Comparison of ENCODE assay signal across 8 mouse cellular contexts in genomic region chr11:76924759-76925236, GRCm38 (mm10). TPM values are rescaled to one million over a fixed set of nuclear protein-coding genes. Genes with fewer than 3 reads are reported as not detected.
DNase-seq lines count a peak whose midpoint lies in the region; ATAC-seq and TF ChIP-seq lines count a peak whose summit lies in the region.

Blmh (plus strand) TSS chr11:76924809.

- H3K27ac ChIP-seq in hindbrain, embryonic 16.5 days (ENCODE audit: low read depth, low read length) = no peak within 1 kb of the TSS
- no peak within 1 kb of the TSS for H3K27ac ChIP-seq in liver, embryonic 14.5 days
- H3K27ac ChIP-seq in olfactory bulb, adult 2 months (ENCODE audit: insufficient read depth, low read depth, low read length) = no peak within 1 kb of the TSS

- WGBS in hindbrain, embryonic 16.5 days = 86% methylated on average over 6 of the region's 6 CpGs
- 54% methylated on average over 6 of the region's 6 CpGs for WGBS in liver, embryonic 14.5 days (ENCODE audit: insufficient replicate concordance)
- WGBS in olfactory bulb, adult 2 months = 33% methylated on average over 6 of the region's 6 CpGs

- TF ChIP-seq CTCF in Patski (IDR thresholded peaks at IDR 0.05) = no peak
- TF ChIP-seq CTCF in liver, embryonic 14.5 days (IDR thresholded peaks at IDR 0.05; ENCODE audit: low read depth) = no peak
- no peak for TF ChIP-seq CTCF in olfactory bulb, adult 2 months (IDR thresholded peaks at IDR 0.05; ENCODE audit: insufficient read depth, low read depth, low read length)

- no peak within 1 kb of the TSS for H3K4me3 ChIP-seq in hindbrain, embryonic 16.5 days (ENCODE audit: low read length)
- H3K4me3 ChIP-seq in liver, embryonic 14.5 days (ENCODE audit: insufficient read depth in 1 of 2, low read depth in 2 of 2, low read length in 2 of 2) = no peak within 1 kb of the TSS
- no peak within 1 kb of the TSS for H3K4me3 ChIP-seq in olfactory bulb, adult 2 months (ENCODE audit: insufficient read depth, low read depth, low read length)

- H3K36me3 ChIP-seq in hindbrain, embryonic 16.5 days (ENCODE audit: control insufficient read depth, insufficient read depth, low read length) = no peaks in the 10 kb centered on the region
- no peaks in the 10 kb centered on the region for H3K36me3 ChIP-seq in liver, embryonic 14.5 days (replicated peaks; ENCODE audit: control insufficient read depth, insufficient read depth, low read depth)

- no peak within 1 kb of the TSS for H3K9ac ChIP-seq in hindbrain, embryonic 16.5 days (ENCODE audit: low read depth, low read length)
- no peak within 1 kb of the TSS for H3K9ac ChIP-seq in liver, embryonic 14.5 days (replicated peaks)

- no peaks in the 10 kb centered on the region for H3K4me1 ChIP-seq in hindbrain, embryonic 16.5 days (ENCODE audit: control insufficient read depth, insufficient read depth, low read depth, low read length)
- no peaks in the 10 kb centered on the region; a peak in 1 of 4 replicates for H3K4me1 ChIP-seq in liver, embryonic 14.5 days (replicated peaks; ENCODE audit: control insufficient read depth in 2 of 2, insufficient read depth in 2 of 2, low read length in 1 of 2)
- H3K4me1 ChIP-seq in olfactory bulb, adult 2 months (ENCODE audit: control insufficient read depth, insufficient read depth, low read length) = no peaks in the 10 kb centered on the region

- ATAC-seq in Patski = no peak
- no peak for ATAC-seq in hindbrain, embryonic 16.5 days
- no peak for ATAC-seq in liver, embryonic 14.5 days (ENCODE audit: insufficient read depth)

- no peak within 1 kb of the TSS for H3K4me2 ChIP-seq in hindbrain, embryonic 16.5 days (ENCODE audit: low read length)
- H3K4me2 ChIP-seq in liver, embryonic 14.5 days (ENCODE audit: low read depth) = no peak within 1 kb of the TSS

- TF ChIP-seq EP300 in liver, embryonic 14.5 days (IDR thresholded peaks at IDR 0.05; ENCODE audit: low read depth) = no peak

- no peaks in the 10 kb centered on the region for H3K9me3 ChIP-seq in hindbrain, embryonic 16.5 days (ENCODE audit: control insufficient read depth, low read length)
- H3K9me3 ChIP-seq in liver, embryonic 14.5 days (ENCODE audit: control insufficient read depth, low read length) = no peaks in the 10 kb centered on the region

- POLR2A ChIA-PET in Patski (lab: Charles Lee) = no interaction called here

- in situ Hi-C loops in Patski (cut with MboI; ENCODE audit: low pct_unique_long_range_greater_than_20kb) = no loop called here

- CTCF ChIA-PET in Patski (lab: Charles Lee) = no interaction called here

- no peaks in the 10 kb centered on the region for H3K27me3 ChIP-seq in Patski
- no peaks in the 10 kb centered on the region for H3K27me3 ChIP-seq in hindbrain, embryonic 16.5 days (replicated peaks; ENCODE audit: control insufficient read depth, insufficient read depth, low read length)
- H3K27me3 ChIP-seq in liver, embryonic 14.5 days (ENCODE audit: control insufficient read depth, insufficient read depth, low read length) = no peaks in the 10 kb centered on the region

- no peak for TF ChIP-seq POLR2A in olfactory bulb, adult 2 months (IDR thresholded peaks at IDR 0.05; ENCODE audit: insufficient read depth, low read depth, low read length)

- DNase-seq in Patski (ENCODE audit: low read depth, low spot score) = no peak
- DNase-seq in adrenal gland, postnatal 4 days (ENCODE audit: low spot score in 2 of 2) = no peak
- no peak for DNase-seq in gastrocnemius, postnatal 25 days
- DNase-seq in liver, embryonic 14.5 days (ENCODE audit: low read depth in 3 of 3, low spot score in 3 of 3) = no peak
- no peak for DNase-seq in urinary bladder, postnatal 36 days (ENCODE audit: low spot score in 2 of 2)
- DNase-seq in right cerebral cortex, adult 2 months (ENCODE audit: low spot score in 2 of 2) = no peak

RNA-seq across cellular contexts. Expression of gene Blmh, which starts in this region (rescaled TPM):
- polyA plus RNA-seq in Patski (2021) = 66.3 TPM
- total RNA-seq in adrenal gland, postnatal 4 days (2021) = 10 to 100 TPM; 82.3 to 93.3 TPM
- total RNA-seq in gastrocnemius, postnatal 25 days (2021) = 10 to 100 TPM; 25.8 to 30.3 TPM
- polyA plus RNA-seq in hindbrain, embryonic 16.5 days (2015; fragmentation: Nextera tagmentation; extraction: Ambion mirVana) = 139 TPM in 2 replicates
- polyA plus RNA-seq in liver, embryonic 14.5 days (2012; rRNA removed) = 10.3 and 16.2 TPM in 2 replicates
- 34.7 and 37.1 TPM in 2 replicates for polyA plus RNA-seq in liver, embryonic 14.5 days (2014; fragmentation: Nextera tagmentation; extraction: Ambion mirVana)
- 159 TPM in 1 of 2 replicates, not detected in the other for polyA plus RNA-seq in olfactory bulb, adult 2 months (2012; ENCODE audit: insufficient read depth, insufficient read length, low replicate concordance, missing spikeins)
